Mouse (Mus musculus): ENCODE results near the gene Ptprn. TPM values are rescaled to one million over a fixed set of nuclear protein-coding genes. Genes with fewer than 3 reads are reported as not detected.

Ptprn gene
- not detected for polyA plus RNA-seq (2017; shearing (Covaris generic))

GRCm38 (mm10) chr1:75264091-75264880, at the start of gene Ptprn:
Gene Ptprn, minus strand, starts transcription at chr1:75264502.

DNA sequence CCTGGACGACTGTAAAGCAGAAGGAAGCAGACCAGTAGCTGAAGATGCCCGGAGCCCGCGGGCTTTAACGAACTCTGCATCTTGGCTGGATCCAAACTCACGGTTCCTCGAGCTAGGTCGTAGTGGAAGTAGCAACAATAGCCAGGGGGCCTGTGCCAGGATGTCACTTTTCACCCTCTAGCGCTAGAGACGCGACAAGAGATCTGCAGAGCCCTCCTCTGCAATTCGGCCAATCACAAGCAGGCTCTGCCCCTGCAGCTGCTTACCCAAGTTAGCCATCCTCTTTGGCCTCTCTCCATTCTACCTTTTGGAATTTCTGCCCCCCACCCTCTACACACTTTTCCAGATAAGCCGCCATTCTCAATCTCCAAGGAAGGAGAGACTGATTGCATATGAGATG, 13.9 kb upstream of the Ptprn start, which contains the start of gene Resp18:
TSS of gene Resp18 (minus strand) at position 188 of the 400 bp plus-strand sequence.

DNA sequence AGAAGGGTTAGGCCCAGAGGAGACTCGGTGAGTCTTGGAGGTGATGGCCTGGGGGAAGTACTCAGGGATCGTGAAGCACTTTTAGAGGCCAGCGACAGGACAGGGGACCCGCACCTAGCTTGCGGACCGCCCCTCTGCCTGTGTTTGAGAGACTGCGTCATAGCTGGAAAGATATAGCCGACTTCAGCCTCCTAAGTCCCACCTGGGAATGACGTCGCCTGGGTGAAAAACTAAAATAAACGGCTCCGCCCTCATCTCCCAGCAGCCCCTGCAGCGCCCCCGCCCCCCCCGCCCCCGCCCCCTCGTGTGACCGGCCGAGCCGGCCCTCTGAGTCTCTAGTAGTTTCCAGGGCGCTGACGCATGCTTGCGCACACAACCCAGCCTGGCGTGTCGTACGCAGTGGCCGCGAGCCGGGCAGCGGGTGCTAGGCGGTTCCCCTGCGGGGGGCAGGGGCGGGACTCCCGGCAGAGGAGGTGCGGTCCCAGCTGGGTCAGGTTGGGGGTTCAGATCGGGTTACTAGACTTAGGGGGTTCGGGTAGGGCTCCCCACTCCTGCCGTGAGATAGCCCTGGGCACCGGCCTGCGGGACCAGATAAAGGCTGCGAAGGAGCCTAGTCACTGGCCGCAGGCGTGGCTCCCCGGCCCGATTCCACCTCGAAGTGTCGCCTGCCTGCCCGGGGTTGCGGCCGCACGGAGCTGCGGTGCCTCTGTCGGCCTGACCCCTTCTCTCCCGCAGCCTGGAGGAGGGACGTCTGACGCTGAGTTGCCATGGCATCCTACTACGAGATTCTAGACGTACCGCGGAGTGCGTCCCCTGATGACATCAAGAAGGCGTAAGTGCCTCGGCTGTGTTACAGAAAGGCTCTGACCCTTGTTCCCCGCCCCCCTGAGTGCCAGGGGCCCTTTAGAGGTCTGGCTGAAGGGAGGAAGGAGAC, 27.9 kb downstream of the Ptprn start, which contains the start of gene Dnajb2:
TSS of gene Dnajb2 (plus strand) at position 290 of the 934 bp plus-strand sequence.

DNA sequence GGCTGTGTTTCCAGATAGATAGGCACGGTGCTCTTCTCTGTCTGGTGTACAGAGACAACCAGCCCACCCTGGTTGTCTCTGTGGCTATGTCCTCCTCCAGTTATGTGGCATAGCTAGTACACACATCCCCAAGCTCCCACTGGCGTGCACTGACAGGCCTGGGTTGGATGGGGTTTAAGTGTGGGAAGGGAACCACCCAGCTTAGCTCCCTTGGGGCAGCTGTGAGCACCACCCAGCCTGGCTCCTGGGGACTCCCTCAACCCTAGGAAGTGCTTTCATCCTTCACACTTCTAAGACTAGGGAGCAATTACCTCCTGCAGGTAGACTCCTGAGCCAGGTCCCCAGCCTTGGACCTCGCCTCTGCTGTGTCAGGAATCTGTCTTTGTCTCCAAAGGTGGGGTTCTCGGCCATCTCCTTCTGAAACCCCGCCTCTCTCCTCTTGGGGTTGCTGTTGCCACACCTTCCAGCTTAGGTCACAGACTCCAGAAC, 32.6 kb downstream of the Ptprn start, which contains the start of gene A630095N17Rik:
TSS of gene A630095N17Rik (minus strand) at position 439 of the 489 bp plus-strand sequence.

GRCm38 (mm10) chr1:75219531-75219930, 44.8 kb downstream of the Ptprn start, which contains the start of gene Tuba4a:
Gene Tuba4a, minus strand, starts transcription at chr1:75219865.

DNA sequence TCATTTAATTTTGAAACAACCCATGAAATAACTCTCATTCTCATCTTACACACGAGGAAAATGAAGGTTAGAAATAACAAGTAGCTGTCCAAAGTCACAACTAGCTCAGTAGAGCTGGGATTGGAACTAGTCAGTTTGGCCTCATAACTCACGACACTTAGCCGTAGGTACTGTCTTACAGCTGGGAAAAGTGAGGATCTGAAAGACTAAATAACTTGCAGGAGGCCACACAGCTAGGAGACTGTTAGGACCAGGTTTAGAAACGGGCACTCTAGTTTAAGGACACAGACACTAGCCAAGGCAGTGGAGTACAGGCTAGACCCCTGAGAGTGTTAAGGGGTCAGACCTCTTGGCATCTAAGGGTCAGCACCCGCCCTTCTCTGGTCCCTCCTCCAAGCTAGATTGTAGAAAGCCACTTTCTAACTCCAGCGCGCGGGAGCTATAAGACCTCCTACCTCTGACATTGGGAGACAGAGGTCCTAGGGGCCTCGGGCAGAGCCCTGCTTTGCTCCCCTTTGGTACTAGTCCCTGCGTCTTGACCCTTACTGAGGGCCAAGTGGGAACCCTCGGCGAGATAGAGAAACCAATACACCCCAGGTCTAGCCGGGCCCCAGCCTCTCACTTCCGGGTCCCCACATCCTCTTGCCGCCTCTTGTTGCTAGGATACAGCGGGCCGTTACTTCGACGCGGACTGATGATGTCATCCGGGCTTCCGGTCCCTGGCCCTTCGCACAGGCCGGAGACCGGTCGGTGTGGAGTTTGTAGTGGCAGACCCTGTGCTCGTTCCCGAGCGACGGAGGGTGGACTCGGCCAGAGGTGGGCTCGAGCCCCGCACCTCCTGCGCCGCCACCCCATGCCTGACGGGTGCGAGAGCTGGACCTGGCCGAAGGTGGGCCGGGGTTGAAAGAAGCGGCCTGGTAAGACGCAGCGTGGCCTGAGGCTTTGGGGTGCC, 53.9 kb downstream of the Ptprn start, which contains the start of the genes Glb1l and Stk16:
TSS of gene Glb1l (minus strand) at position 678 of the 952 bp plus-strand sequence.
TSS of gene Stk16 (plus strand) at position 703 of the 952 bp plus-strand sequence.

Other genes starting within 250 kb of the Ptprn start
- 9.7 TPM for gene Nhej1, start 139.3 kb downstream of the Ptprn start, polyA plus RNA-seq (2017; shearing (Covaris generic))
- 0.23 TPM for gene Slc23a3, start 130.6 kb downstream of the Ptprn start, polyA plus RNA-seq (2017; shearing (Covaris generic))
- 192 TPM for gene Cnppd1, start 121.8 kb downstream of the Ptprn start, polyA plus RNA-seq (2017; shearing (Covaris generic))
- 22.9 TPM for gene Retreg2, start 121.7 kb downstream of the Ptprn start, polyA plus RNA-seq (2017; shearing (Covaris generic))
- gene Zfand2b, start 95.9 kb downstream of the Ptprn start, polyA plus RNA-seq (2017; shearing (Covaris generic)), result 77.4 TPM
- 7.7 TPM for gene Abcb6, start 84.1 kb downstream of the Ptprn start, polyA plus RNA-seq (2017; shearing (Covaris generic))
- 55.8 TPM for gene Ankzf1, start 72.4 kb downstream of the Ptprn start, polyA plus RNA-seq (2017; shearing (Covaris generic))
- gene Atg9a, start 72.3 kb downstream of the Ptprn start, polyA plus RNA-seq (2017; shearing (Covaris generic)), result 27.1 TPM
- gene Glb1l, start 53.7 kb downstream of the Ptprn start, polyA plus RNA-seq (2017; shearing (Covaris generic)), result 18.8 TPM
- gene Stk16, start 53.7 kb downstream of the Ptprn start, polyA plus RNA-seq (2017; shearing (Covaris generic)), result 104 TPM
- 331 TPM for gene Tuba4a, start 44.6 kb downstream of the Ptprn start, polyA plus RNA-seq (2017; shearing (Covaris generic))
- not detected for gene A630095N17Rik, start 32.4 kb downstream of the Ptprn start, polyA plus RNA-seq (2017; shearing (Covaris generic))
- 39.6 TPM for gene Dnajb2, start 28.1 kb downstream of the Ptprn start, polyA plus RNA-seq (2017; shearing (Covaris generic))
- gene Resp18, start 13.9 kb upstream of the Ptprn start, polyA plus RNA-seq (2017; shearing (Covaris generic)), result not detected
- gene Dnpep, start 53.5 kb upstream of the Ptprn start, polyA plus RNA-seq (2017; shearing (Covaris generic)), result 90.7 TPM
- 0.22 TPM for gene Des, start 95.8 kb upstream of the Ptprn start, polyA plus RNA-seq (2017; shearing (Covaris generic))
- gene Speg, start 110.8 kb upstream of the Ptprn start, polyA plus RNA-seq (2017; shearing (Covaris generic)), result 0.93 TPM
- 93.4 TPM for gene Gmppa, start 171.4 kb upstream of the Ptprn start, polyA plus RNA-seq (2017; shearing (Covaris generic))
- gene Asic4, start 185.9 kb upstream of the Ptprn start, polyA plus RNA-seq (2017; shearing (Covaris generic)), result not detected
- gene Chpf, start 214.8 kb upstream of the Ptprn start, polyA plus RNA-seq (2017; shearing (Covaris generic)), result 10.9 TPM
- gene Tmem198, start 215.0 kb upstream of the Ptprn start, polyA plus RNA-seq (2017; shearing (Covaris generic)), result 0.49 TPM
- gene Obsl1, start 241.9 kb upstream of the Ptprn start, polyA plus RNA-seq (2017; shearing (Covaris generic)), result not detected
- not detected for gene Inha, start 242.6 kb upstream of the Ptprn start, polyA plus RNA-seq (2017; shearing (Covaris generic))

All from inflammation-experienced regulatory T-cells, adult 16 weeks (primary cell).